Mouse (Mus musculus): ENCODE data around the gene A930009A15Rik.
A peak's percentile ranks its signal among the peaks of the same experiment; 100 is the strongest.

The A930009A15Rik gene

GRCm38 (mm10) chr10:115581971-115582370 is 12.2 kb downstream of the A930009A15Rik start:
- DNase-seq: no peak

GRCm38 (mm10) chr10:115583071-115583470 is 13.3 kb downstream of the A930009A15Rik start:
- DNase-seq: no peak

- peak; percentile 48 to 52 for DNase-seq
These were observed 14.9 kb downstream of the A930009A15Rik start for GRCm38 (mm10) chr10:115584656-115585055.

GRCm38 (mm10) chr10:115585491-115586245 is 15.9 kb downstream of the A930009A15Rik start:
- peak in 1 of 2 experiments; percentile 29 for DNase-seq

- DNase-seq: peak; percentile 60 to 61
These were observed 16.8 kb downstream of the A930009A15Rik start for GRCm38 (mm10) chr10:115586246-115587231.

- peak; percentile 82 to 89 for DNase-seq
These were observed 17.6 kb downstream of the A930009A15Rik start, which contains the start of gene Lgr5 for GRCm38 (mm10) chr10:115587301-115587969. TSS of gene Lgr5 (minus strand) at chr10:115587780.

GRCm38 (mm10) chr10:115587979-115588378 is 18.2 kb downstream of the A930009A15Rik start:
- DNase-seq: peak in 1 of 2 experiments; percentile 24

- no peak for DNase-seq
These were observed 23.4 kb downstream of the A930009A15Rik start for GRCm38 (mm10) chr10:115593221-115593620.

GRCm38 (mm10) chr10:115593651-115594050 is 23.9 kb downstream of the A930009A15Rik start:
- no peak for DNase-seq

- DNase-seq: no peak
These were observed 26.0 kb downstream of the A930009A15Rik start for GRCm38 (mm10) chr10:115595748-115596147.

- DNase-seq: peak; percentile 68 to 74
These were observed 47.9 kb downstream of the A930009A15Rik start for GRCm38 (mm10) chr10:115617456-115618287.

- DNase-seq: peak; percentile 3 to 23
These were observed 48.6 kb downstream of the A930009A15Rik start for GRCm38 (mm10) chr10:115618288-115618856.

GRCm38 (mm10) chr10:115623481-115623880 is 53.7 kb downstream of the A930009A15Rik start:
- no peak for DNase-seq

- peak; percentile 10 to 16 for DNase-seq
These were observed 54.3 kb downstream of the A930009A15Rik start for GRCm38 (mm10) chr10:115623956-115624671.

- no peak for DNase-seq
These were observed 55.2 kb downstream of the A930009A15Rik start for GRCm38 (mm10) chr10:115624957-115625356.

- DNase-seq: no peak
These were observed 56.9 kb downstream of the A930009A15Rik start for GRCm38 (mm10) chr10:115626678-115627077.
